Mouse (Mus musculus) embryonic fibroblast, embryonic 13.5 days (primary cell): ENCODE measurements around the gene Tspan3.

Source experiments
- CTCF ChIP-seq: IDR thresholded peaks from 2 replicates; pipeline ENCODE4 v1.5.1; 2011; ENCODE audit warnings: mild to moderate bottlenecking, control low read depth, low read length, moderate library complexity, borderline replicate concordance; ENCODE audit not compliant: insufficient read depth
- POLR2A ChIP-seq: IDR thresholded peaks from 2 replicates; pipeline ENCODE4 v1.6.1; 2011; ENCODE audit warnings: low read depth, mild to moderate bottlenecking, control low read depth, low read length, moderate library complexity

DNA sequence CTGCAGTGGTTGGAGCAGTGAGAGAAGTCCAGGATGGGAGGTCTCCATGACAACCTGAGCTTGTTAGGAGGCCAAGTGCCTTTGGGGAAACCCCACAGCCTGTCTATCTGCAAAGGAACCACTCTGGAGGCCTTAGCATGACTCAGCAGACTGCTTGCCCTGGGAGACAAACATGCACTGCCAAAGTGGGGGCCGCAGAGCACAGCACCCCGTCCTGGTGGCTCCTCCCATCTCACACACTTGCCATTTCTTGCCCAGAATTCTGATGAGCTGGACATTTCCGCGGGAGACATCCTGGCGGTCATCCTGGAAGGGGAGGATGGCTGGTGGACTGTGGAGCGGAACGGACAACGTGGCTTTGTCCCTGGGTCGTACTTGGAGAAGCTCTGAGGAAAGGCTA is 36.9 kb downstream of the Tspan3 start:
- TF ChIP-seq CTCF: no peak
- TF ChIP-seq POLR2A: no peak
